Mouse (Mus musculus): ENCODE results near the gene Rbm15b.

The Rbm15b gene

DNA sequence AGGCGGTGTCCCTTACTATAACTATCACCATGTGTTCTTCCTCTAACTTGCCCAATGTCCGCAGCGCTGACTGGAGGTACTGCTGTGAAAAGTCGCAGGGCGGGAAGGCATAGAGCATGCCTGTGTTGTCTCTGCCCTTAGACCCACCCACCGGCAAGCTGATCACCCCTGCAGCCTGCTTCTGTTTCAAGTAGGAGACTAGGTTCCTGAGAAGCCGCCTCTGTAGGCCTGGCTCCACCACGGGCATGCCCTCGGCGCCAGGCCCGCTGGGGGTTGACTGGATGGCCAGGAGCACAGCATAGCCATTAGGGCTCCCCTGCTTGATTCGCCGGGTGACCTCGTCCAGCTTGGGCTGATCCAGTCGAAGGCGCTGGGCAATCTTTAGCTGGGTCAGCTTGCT lies 2.9 kb downstream of the Rbm15b start:
- DNase-seq, result peak; percentile 89

DNA sequence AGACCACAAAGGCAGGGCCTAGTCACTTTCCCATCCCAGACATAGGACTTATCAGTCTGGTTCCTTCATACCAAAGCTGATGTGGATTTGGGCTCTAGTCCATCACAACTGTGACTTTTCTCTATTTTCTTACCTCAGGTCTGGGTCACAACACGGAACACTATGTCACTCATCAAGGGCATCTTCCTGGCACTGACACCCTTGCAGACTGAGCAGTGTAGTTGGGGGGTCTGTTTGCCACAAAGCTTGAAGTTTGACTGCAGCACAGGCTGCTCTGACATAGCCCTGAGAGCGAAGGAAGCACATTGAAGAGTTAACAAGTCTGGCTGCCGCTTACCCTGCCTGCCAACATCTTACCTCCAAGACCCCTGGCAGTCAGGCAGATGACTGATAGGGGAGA lies 4.1 kb downstream of the Rbm15b start:
- DNase-seq, result peak; percentile 80

DNA sequence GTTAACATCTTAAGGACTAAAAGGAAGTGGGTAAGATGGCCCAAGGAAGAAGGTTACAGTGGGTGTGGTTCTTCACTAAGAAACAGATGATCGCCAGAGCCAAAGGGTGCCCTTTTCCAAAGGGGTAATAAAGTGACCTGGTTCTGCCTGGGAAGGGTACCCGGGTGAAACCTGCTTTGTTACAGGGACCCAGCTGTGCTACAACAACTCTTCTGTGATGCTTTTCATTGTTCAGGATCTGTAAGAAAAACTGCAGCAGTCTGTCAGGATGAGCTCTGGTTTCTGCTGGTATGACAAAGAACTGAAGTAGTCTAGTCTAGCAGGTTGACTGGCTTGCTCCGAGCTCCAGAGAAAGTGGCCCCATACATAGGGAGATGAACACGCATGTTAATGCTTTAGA lies 5.1 kb downstream of the Rbm15b start:
- peak; percentile 80 for DNase-seq

DNA sequence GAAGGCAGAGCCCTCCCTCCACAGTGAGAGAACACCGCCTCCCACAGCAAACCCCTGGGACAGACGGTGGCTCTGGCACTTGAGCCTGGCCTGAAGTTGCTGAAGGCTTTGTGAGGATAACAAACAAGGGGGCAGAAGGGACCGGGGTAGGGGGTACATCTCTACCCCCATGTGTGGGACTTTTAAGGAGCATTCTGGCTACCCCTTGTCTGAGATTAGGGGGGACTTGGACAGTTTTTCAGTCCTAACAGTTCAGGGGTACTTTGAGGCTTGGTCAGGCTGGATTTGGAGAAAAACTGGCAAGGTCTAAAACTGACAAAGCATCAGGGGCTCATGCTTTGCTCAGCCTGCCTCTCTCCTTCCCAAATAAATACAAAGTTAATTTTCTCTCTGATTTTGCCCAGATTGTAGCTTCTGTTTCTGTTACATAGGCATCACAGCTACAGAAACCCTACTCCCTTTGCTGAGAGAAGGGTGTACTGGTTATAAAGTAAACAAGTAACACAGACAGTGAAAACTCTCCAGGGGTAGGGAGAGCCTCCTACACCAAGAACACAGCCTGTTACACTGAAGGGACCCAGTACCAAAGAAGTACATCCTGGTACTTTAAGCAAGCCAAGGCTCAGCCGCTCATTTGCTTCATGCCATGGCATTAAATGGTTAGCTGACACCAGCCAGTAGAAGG lies 6.0 kb downstream of the Rbm15b start:
- DNase-seq, result peak; percentile 68

DNA sequence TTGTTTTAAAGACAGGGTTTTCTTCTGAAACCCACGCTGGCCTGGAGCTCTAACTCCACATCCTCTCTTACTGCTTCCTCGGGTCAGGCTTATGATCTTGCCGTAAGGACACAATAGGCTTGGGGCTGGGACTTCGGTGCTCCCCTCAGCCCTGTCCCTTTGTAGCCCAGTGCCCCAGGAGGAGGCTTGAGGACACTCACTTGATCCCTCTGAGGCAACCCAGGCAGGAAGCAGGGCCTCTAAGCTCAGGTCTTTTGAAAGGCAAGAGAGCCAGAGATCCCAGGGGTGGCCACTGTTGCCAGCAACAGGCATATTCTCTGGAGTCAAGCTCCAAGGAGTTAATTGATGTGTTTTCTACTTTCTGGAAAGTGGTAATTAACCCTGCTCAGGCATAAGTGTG lies 7.8 kb downstream of the Rbm15b start:
- DNase-seq, result peak; percentile 56

DNA sequence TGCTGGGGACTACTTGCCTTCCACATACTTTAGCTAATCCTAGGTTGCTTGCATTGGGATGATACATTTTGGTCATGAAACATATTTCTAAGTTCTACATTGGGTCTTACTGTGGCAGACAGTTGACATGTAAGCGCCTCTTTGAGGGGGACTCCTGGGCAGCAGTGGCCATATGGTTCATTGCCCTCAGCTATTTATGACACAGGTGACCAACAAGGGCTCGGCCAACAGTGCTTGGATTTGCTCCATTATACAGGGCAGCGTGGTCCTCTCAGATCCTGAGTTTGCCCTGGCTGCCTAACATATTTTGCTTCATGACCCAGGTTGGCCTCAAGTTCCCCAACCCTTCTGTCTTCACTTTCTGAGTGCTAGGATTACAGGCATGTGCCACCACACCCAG lies 10.6 kb downstream of the Rbm15b start:
- DNase-seq, result peak; percentile 72

DNA sequence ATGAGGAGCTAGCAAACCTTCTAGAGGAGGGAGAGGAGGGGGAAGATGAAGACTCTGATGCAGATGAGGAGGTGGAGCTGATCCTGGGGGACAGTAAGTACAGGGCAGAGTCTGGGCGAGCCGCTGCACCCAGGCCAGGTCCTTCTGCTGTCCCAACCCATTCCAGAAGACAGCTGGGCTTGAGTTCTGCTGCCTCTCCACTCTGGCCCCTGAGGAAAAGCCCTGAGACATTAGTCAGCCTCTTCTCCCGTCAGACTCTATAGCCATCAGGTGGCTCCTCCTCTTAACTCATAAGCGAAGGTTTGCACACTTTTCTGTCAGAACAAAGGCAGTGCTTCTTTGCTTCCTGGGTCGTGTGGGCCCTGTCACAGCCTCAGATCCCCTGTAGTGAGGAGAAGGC lies 13.0 kb downstream of the Rbm15b start:
- DNase-seq, result peak; percentile 69

DNA sequence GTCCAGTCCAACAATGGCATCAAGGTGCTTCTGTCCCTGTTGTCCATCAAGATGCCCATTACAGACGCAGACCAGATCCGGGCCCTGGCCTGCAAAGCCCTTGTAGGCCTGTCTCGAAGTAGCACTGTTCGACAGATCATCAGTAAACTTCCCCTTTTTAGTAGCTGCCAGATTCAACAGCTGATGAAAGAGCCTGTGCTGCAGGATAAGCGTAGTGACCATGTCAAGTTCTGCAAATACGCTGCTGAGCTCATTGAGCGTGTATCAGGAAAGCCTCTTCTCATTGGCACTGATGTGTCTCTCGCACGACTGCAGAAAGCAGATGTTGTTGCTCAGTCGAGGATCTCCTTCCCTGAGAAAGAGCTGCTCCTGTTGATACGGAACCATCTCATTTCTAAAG lies 29.2 kb downstream of the Rbm15b start:
- peak; percentile 85 for DNase-seq

DNA sequence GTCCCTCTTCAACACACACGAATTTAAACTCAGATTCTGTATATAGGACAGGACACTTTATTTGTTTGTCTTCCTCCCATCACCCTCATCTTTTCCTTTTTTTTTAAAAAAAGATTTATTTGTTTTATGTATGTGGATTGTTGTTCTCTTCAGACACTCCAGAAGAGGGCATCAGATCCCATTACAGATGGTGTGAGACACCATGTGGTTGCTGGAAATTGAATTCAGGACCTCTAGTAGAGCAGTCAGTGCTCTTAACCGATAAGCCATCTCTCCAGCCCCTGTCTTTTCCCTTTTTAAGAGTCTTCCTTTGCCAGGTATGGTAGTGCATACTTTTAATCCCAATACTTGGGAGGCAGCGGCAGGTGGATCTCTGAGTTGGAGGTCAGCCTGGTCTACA lies 30.6 kb downstream of the Rbm15b start:
- DNase-seq, result peak; percentile 58

DNA sequence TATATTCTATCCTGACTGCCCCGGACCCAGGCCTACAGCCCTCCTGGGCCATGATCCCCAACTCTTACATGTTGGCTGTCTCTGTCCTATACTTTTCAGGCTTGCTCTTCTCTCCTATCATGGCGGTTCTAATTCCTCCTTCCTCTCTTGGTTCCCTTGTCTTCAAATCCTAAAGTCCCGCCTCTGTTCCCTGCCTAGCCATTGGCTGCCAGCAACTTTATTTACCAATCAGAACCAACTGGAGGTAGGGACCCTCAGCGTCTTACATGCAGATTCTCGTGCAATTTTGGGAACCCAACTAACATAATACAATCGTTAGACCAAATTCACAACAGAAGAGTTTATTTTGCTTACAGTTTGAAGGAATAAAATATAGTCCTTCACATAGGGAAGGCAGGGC lies 44.4 kb downstream of the Rbm15b start:
- DNase-seq, result peak; percentile 74

DNA sequence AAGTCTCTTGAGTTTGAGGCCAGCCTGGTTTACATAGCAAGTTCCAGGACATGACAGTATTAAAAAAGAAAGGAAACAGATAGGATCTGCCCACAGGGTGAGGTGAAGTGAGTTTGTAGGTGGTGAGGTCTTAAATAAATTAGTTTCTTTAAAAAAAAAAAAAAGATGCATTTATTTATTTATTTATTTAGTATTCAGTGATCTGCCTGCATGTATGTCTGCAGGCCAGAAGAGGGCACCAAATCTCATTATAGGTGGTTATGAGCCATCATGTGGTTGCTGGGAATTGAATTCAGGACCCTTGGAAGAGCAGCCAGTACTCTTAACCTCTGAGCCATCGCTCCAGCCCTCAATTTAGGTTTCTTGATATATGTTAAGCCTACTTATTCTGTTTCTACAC lies 46.7 kb downstream of the Rbm15b start:
- peak; percentile 73 for DNase-seq

All from heart, adult 11 months (tissue).